Mouse (Mus musculus): ENCODE results near the gene Rfc4.

DNA sequence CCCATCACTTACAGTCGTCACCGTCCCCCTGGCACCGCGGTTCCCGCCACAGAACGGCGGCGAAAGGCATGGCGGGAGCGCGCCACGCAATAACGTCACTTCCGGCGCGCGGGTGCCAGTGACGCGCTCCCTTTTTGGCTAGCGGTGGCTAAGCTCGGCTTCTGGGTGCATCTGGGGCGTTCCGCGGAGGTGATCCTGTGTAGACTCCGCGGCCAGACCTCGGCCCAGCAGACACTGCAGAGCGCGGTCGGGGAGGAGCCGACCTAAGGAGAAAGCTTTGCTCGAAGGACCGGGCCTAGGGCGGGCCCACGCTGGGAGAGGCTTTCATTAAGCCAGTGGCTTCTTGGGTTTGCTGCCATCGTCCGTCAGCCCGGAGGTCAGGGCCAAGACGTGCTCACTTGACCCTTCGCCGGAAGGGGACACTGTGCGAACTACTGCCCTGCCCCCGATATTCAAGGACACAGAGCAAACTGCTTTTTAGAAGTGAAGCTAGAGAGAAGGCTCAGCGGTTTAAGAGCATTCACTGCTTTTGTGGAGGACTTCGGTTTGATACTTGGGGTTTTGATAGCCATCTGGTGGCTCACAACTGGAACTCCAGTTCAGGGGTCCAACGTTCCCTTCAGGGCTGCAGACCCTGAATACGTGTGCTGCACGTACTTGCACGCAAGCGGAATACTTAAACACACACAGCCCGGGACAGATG, at the start of gene Rfc4:
- TF ChIP-seq CTCF (IDR thresholded peaks at IDR 0.05; ENCODE audit: low read depth) (peak; percentile 56), EP300 (IDR thresholded peaks at IDR 0.05; ENCODE audit: low read depth) (peak; percentile 63)

Data from liver, postnatal 0 days (tissue).